Mouse (Mus musculus) embryonic fibroblast, embryonic 13.5 days (primary cell): ENCODE measurements at regions not wholly inside any gene's neighbourhood (a gene's known extent, or its start where the extent isn't known, plus 50 kb on each side); places are given as distances from the start of the nearest gene placed in this dataset.

ENCODE experiments used
- H3K27ac ChIP-seq: 2 replicates; pipeline ENCODE4 v1.5.1; 2012; ENCODE audit warnings: low read length, control low read depth, inconsistent platforms; ENCODE audit not compliant: insufficient read depth
- H3K4me1 ChIP-seq: 2 replicates; pipeline ENCODE4 v1.6.1; 2011; ENCODE audit warnings: low read length; ENCODE audit not compliant: control insufficient read depth, insufficient read depth
- H3K4me3 ChIP-seq: 2 replicates; pipeline ENCODE4 v1.5.1; 2011; ENCODE audit warnings: mild to moderate bottlenecking, control low read depth, low read length; ENCODE audit not compliant: insufficient read depth
- CTCF ChIP-seq: IDR thresholded peaks from 2 replicates; pipeline ENCODE4 v1.5.1; 2011; ENCODE audit warnings: mild to moderate bottlenecking, control low read depth, low read length, moderate library complexity, borderline replicate concordance; ENCODE audit not compliant: insufficient read depth
- POLR2A ChIP-seq: IDR thresholded peaks from 2 replicates; pipeline ENCODE4 v1.6.1; 2011; ENCODE audit warnings: low read depth, mild to moderate bottlenecking, control low read depth, low read length, moderate library complexity

GRCm38 (mm10) chr6:117299503-117300288 is 131.4 kb downstream of the Cxcl12 start:
- no peak overlapping the region for H3K27ac ChIP-seq
- H3K4me1 ChIP-seq = no peaks in the 10 kb centered on the region
- no peak for TF ChIP-seq CTCF
- no peak for TF ChIP-seq POLR2A
- H3K4me3 ChIP-seq = no peak overlapping the region

- no peak for TF ChIP-seq CTCF
- TF ChIP-seq POLR2A = no peak
- Histone ChIP-seq H3K27ac (no peak overlapping the region), H3K4me3 (no peak overlapping the region), H3K4me1 (no peaks in the 10 kb centered on the region)
Measured at GRCm38 (mm10) chr6:117303361-117303760, 135.0 kb downstream of the Cxcl12 start.

- TF ChIP-seq POLR2A = no peak
- TF ChIP-seq CTCF = no peak
- Histone ChIP-seq H3K4me3 (no peak overlapping the region), H3K27ac (no peak overlapping the region), H3K4me1 (no peaks in the 10 kb centered on the region)
Measured at GRCm38 (mm10) chr6:117305736-117306250, 137.5 kb downstream of the Cxcl12 start.

- Histone ChIP-seq H3K4me3 (no peak overlapping the region), H3K27ac (no peak overlapping the region), H3K4me1 (no peaks in the 10 kb centered on the region)
- TF ChIP-seq POLR2A (no peak), CTCF (no peak)
Measured at GRCm38 (mm10) chr6:117308636-117309035, 140.3 kb downstream of the Cxcl12 start.

GRCm38 (mm10) chr6:117312891-117313781 is 144.8 kb downstream of the Cxcl12 start:
- H3K4me1 ChIP-seq = no peaks in the 10 kb centered on the region; the same call in 1 of the 2 replicates
- H3K4me3 ChIP-seq = no peak overlapping the region
- no peak overlapping the region for H3K27ac ChIP-seq
- TF ChIP-seq POLR2A = no peak
- no peak for TF ChIP-seq CTCF

GRCm38 (mm10) chr6:117313944-117314566 is 145.7 kb downstream of the Cxcl12 start:
- TF ChIP-seq CTCF = no peak
- TF ChIP-seq POLR2A = no peak
- H3K4me1 ChIP-seq = no peaks in the 10 kb centered on the region; the same call in 1 of the 2 replicates
- H3K4me3 ChIP-seq = no peak overlapping the region
- H3K27ac ChIP-seq = no peak overlapping the region

GRCm38 (mm10) chr6:117323301-117323700 is 155.0 kb downstream of the Cxcl12 start:
- Histone ChIP-seq H3K4me3 (no peak overlapping the region), H3K27ac (peak overlapping the region; percentile 97), H3K4me1 (peaks cover 26% of the 10 kb centered on the region)
- TF ChIP-seq CTCF (no peak), POLR2A (no peak)

- TF ChIP-seq CTCF (no peak), POLR2A (no peak)
- peak overlapping the region; percentile 97 for H3K27ac ChIP-seq
- H3K4me3 ChIP-seq = no peak overlapping the region
- H3K4me1 ChIP-seq = peaks cover 26% of the 10 kb centered on the region
Measured at GRCm38 (mm10) chr6:117323850-117324249, 155.5 kb downstream of the Cxcl12 start.

GRCm38 (mm10) chr6:117326835-117327775 is 158.8 kb downstream of the Cxcl12 start:
- TF ChIP-seq POLR2A = no peak; the same call in 1 of the 2 replicates
- H3K4me3 ChIP-seq = no peak overlapping the region
- peaks cover 33% of the 10 kb centered on the region for H3K4me1 ChIP-seq
- peak overlapping the region; percentile 98 for H3K27ac ChIP-seq
